Mouse (Mus musculus): ENCODE measurements around the gene CN725425.

The CN725425 gene

DNA sequence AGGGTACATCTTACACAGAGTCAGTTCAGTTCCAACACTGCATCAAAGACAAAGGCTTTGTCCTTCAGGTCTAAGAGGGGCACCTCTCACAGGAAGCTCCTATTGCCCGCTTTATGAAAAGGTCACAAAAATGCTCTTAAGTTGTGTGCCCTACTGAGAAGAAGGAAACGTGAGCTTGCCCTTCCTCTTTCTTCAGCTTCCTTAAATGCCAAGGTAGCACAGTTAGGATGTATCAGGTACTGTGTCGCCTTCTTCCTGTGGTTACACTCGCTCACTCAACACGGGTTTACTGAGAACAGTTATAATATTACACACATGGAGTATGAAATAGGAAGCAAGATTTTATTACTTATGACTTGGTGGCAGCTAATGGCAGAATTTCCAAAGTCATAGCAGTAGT lies 38.0 kb downstream of the CN725425 start:
- no peak for DNase-seq

DNA sequence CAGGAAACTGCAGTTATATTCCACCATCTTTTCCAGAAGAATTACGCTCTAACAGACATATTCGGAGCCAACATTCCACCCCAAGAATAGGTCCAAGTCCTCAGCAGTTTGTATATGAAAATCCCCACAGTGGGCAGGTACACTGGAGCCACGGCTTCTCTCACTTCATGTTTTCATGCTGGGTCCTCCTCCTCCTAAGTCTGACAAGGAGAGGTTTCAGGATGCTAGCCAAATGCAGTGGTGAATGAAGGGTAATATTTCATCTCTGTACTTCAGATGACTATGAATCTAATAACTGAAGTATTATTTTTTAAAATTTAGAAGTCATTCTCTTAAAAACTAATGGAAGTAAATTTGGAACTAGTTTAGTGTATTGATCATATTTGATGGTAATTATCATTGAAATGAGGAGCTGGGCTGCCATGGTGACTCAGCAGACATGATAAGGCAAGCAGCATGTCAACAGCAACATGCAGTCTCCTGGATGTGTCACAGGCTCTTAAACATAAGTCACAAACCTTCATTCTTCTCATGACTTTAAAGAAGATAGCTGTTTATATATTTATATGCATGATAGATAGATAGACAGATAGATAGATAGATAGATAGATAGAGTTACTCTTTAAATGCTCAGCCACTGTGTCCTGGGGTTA lies 41.5 kb downstream of the CN725425 start:
- DNase-seq, result no peak

DNA sequence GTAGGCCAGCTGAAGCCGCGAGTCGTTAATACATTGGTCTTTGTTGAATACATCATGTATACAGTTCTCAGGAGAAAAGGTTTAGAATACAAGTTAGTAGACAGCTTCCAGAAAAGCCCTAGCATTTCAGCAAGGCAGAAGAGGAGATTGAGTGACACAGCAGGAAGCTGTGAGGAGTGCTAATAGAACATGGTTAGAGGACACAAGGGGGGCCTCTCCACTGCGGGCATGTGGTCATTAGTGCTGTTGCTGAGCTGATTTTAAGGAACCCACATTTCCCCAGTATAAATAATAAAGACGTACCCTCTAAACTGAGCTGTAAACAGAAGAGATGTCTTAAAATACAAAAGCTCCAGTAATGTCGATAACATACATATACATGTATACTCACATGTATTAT lies 51.5 kb downstream of the CN725425 start:
- DNase-seq, result no peak

DNA sequence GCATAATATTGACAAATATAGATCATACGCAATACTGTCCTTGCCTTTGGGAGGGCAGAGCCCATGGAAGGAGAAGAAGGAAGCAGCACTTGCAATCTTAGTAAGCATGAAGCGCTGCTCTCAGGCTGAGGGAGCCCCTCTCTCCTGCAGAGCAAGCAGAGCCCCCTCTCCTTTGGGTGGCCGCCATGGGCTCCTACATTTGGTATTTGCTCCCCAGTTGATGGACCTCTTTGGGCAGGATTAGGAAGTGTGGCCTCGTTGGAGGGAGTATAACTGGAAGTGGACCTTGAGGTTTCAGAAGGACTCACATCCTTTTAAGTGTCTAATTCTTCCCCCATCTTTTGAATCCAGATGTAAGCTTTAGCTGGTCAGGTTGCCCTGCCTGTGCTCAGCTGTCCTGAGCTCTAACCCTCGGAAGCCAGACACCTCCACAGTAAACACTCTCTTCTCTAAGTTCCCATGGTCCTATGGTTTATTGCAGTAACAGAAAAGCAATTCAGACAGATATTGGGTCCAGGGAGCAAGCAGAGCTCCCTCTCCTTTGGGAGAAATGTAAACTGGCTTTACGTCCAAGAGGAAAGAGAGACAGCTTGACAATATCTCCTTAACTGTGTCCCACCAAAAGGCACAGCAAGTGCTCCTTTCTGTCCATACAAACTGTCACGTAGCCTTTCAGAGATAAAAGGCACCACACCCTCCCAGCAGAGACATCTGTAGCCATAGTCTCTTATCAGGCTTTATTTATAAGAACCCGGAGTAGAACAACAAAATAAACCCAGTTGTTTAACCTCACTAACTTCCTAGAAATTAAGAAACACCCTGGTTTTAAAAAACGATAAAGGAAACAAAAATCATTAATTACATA lies 52.5 kb downstream of the CN725425 start:
- DNase-seq, result no peak

DNA sequence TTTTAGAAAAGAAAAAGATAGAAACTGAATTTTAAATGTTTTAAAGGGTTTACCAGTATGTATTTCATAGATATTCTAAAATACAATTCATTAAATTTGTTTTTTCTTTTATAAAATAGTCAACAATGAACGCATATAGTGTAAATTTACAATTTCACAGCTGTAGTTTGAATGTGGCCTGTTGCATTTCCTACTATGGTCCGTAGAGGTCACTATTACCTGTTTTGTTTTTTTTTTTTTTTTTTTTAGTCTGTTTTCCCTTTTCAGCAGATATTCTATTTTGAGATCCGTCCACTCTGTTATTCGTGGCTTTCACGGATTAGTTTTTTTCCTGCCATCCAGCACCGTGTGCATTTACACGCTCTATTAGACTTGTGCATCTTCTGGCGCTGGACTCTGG lies 53.7 kb downstream of the CN725425 start:
- no peak for DNase-seq

DNA sequence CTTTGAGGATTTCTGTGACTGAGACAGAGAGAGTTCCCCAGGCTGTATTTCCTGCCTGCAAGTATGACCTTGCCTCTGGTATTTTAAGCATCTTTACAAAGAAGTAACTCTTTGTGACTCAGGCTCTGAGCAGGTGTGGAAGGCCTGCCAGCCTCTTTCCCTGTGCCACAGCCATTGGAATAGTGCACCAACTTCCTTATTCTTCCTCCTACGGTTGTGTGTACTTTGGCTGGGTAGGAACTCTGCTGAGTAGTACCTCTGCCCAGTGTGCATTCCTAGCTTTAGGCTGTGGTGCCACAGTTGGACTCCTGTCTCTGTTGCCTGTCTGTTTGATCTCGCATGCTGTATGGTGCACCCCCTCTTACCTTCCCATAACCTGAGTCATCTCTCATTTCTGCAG lies 56.0 kb downstream of the CN725425 start:
- DNase-seq, result no peak

DNA sequence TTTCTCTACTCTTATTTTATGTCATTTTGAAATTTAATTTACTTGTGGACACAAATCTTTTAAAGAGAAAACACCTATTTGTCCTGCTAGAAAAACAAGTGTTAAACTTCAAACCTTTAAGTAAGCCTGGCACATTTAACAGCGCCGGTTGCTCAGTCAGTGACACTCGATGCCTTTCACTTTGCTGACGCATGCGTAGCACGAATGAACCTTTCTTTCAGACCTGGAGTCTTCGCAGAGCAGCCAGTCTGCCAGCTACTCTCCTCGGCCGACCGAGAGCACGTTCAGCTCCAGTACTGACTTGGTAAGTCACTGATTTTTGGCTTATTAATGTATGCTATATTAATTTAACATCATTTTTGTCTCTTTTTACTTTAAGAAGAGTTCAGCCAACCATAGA lies 57.8 kb downstream of the CN725425 start:
- no peak for DNase-seq

DNA sequence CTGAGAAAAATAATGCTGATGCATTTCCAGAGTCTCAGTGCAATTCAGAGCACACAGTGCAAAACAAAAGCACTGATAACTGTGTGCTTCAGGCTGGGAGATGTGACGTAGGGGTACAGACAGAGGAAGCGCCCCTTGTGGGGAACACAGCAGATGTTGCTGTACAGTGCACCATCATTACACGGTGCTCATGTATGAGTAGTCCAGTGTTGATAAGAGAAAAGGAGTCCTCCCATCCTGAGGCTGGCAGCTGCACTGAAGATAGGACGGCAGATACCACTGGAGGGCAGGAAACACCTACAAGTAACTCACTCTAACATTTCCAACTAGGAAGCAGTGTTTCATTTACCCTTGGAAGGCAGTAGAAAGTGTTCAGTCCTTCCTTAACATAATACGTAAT lies 61.3 kb downstream of the CN725425 start:
- DNase-seq, result no peak

DNA sequence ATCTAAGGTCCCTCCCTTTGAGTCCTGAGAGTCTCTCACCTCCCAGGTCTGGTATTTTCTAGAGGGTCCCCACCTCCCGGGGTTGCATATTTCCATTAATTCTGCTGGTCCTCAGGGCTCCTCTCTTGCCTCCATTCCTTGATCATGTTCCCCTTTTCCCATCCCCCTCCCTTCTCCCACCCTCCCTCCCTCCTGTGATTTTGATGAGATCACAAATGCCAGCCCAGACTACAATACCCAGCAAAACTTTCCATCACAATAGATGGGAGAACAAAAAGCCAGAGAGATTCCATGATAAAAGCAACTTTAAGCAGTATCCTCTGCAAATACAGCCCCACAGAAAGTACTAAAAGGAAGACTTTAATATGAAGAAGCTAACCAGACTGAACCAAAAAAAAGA lies 64.6 kb downstream of the CN725425 start:
- no peak for DNase-seq

DNA sequence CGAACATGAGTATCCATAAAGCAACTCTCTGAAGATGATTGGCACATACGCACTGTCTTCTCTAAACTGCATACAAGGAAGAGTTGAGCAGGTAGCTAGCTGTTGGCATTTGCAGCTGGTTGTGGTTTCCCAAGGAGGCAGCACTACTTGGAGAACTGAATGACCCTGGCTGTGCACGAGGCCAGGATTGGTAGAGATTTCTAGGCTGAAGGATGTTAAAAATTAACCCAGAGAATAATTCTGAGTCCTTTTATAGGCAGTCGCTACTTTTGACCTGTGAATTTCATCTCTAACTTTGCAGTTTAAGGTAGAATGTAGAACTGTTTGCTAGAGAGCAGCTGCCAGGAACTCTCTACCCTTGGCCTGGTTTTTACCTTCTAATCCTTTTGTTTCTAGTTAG lies 69.2 kb downstream of the CN725425 start:
- no peak for DNase-seq

DNA sequence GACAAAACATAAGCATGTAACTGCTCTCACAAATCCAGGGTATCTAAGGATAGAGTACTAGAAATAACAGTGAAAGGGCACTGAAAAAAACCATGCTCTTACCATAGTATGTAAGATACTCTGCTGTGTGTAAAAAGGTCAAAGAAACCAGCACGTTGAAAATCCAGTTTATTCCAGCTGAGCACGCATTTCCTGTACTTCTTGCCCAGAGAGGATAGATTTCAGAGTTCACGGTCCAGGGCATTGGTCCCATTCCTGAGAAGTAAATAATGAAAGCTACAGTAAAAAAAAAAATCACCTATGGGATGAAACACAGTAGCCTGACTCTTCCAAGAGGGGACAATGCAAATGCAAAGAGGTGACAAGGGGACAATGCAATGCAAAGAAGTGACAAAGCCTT lies 76.7 kb downstream of the CN725425 start:
- no peak for DNase-seq

DNA sequence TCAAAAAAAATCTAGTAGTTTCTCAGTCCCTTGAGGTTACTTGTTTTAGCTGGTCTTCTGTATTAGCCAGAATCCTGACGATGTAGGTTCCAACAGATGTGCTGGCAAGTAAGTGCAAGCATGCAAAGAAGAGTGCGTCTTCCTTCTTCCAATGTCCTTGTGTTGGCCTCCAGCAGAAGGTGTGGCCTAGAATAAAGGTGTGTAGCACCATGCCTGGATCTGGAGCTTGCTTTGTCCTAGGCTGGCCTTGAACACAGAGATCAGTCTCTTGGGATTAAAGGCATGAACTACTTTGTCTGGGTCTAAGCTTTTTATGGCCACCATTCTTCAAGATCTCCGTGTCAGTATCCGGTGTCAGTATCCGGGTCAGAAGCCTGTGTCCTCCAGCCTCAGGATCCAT lies 80.3 kb downstream of the CN725425 start:
- no peak for DNase-seq

DNA sequence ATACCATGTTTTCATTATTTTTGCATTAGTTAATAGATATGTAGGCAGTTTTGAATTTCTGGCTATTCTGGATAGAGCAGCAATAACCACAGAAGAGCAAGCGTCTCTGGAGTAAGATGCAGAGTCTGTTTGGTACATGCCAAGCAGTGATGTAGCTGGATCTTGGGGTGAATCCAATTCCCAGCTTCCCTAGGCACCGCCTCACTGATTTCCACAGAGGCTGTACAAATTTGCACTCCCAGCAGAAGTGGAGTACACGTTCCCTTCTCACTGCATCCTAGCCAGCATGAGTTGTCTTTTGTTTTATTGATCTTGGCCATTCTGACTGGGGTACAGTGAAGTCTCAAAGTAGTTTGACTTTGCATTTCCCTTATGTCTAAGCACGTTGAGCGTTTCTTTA lies 82.2 kb downstream of the CN725425 start:
- DNase-seq, result no peak

DNA sequence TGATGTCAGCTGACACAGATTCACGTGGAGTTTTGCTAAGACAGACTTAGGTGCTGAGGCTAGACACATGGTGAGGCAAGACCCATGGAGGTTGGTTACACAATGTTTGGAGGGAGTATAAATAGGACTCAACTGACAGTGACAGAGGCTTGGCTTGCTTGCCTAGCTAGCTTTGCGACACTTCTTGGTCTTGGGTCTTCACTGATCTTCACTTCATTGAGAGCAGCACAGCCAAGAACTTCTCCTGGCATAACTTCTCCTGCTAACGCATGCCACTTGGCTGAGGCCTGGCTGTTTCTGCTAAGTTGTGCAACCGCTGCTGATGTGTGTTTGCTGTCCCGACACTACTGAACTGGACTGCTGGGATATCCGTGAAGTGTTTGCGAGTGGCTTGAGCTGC lies 83.5 kb downstream of the CN725425 start:
- DNase-seq, result no peak

DNA sequence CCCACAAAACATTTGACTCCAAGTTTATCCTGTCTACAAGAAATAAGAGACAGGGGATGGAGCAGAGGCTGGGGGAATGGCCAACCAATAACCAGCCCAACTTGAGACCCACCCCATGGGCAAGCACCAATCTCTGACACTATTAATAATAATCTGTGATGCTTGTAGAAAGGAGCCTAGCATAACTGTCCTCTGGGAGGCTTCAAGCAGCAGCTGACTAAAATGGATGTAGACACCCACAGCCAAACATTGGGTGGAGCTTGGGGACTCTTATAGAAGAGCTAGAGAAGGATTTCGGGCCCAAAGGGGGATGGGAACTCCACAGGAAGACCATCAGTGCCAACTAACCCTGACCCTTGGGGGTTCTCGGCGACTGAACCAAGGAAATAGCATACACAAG lies 84.1 kb downstream of the CN725425 start:
- no peak for DNase-seq

DNA sequence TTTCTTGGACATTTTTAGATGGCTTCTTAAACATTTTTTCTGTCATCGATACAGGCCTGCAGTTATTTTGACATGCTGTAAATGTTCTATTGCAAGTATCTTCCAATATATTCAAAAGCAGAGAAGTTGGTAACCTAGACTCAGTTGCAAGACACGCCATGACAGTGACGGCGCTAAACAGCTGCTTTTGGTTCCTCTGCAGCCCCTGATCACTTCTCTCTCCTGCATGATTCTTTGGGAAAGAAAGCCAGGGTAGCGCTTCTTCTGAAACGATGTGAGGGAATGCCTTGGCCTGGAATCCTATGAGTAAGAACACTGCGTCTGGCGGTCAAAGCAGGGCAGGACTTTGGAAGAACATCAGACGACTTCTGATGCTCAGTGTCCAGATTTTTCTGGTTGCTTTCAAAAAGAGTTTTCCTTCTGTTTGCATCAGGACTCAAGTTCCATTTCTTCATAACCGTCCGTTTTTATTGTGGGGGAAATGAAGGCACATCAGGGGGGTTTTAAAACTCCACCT lies 100.1 kb downstream of the CN725425 start:
- DNase-seq, result no peak

DNA sequence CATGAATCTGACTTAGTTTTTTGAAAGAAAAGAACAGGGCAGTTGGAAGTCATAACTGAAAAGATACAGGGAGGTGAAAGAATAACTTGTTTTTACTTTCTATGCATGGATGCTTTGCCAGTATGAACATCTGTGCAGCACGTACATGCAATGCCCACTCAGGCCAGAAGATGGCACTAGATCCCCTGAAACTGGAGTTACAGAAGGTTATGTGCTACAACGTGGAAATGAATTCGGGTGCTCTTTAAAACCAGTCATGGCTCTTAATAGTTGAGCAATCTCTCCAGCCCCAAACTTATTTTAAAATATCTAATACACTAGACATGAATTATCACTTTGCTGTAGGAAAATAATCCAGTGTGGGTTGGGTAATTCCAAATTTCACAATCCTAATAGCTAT lies 102.1 kb downstream of the CN725425 start:
- DNase-seq, result peak; percentile 81

DNA sequence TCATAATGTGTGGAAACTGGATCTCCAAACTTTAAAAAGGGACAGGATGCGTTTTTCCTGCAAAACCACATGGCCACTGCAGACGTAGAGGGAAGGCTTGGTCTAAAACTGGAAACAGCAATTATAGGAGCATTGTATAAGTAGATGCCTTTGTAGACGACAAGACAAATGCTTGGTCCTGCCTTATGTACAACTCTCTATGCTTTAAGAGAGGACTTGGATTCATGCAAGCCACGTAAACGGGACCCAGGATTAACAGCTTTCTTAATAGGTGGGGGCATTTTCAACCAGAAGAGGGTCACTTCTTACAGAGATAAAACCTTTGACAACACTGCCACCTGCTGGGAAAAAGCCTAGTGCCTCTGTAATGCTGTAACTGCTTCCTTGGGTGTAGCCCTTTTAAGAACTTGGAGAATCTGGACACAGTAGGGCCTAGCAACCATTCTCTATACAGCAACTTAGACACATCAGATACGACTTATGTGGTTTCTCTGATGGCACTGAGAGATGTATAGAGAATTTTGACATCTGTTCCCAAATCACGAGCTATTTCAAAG lies 105.1 kb downstream of the CN725425 start:
- no peak for DNase-seq
